Mouse (Mus musculus): ENCODE results near the gene Grm5. TPM values are rescaled to one million over a fixed set of nuclear protein-coding genes. Genes with fewer than 3 reads are reported as not detected.

Grm5 gene
- total RNA-seq, 2 experiments from 2014 or later, result not detected

GRCm38 (mm10) chr7:87973216-87973615 lies 389.2 kb downstream of the Grm5 start:
- Histone ChIP-seq H3K27ac (no peak overlapping the region), H3K4me3 (no peak overlapping the region)
- no peak for TF ChIP-seq CTCF (IDR thresholded peaks at IDR 0.05)
- DNase-seq, result no peak
- intact Hi-C loops (cut with DNase I), result no loop called here

- TF ChIP-seq CTCF (IDR thresholded peaks at IDR 0.05), result no peak
- DNase-seq, result no peak
- no peak overlapping the region for H3K27ac ChIP-seq
- intact Hi-C loops (cut with DNase I), result no loop called here
- H3K4me3 ChIP-seq, result no peak overlapping the region
Observed at GRCm38 (mm10) chr7:87975041-87975440, 391.1 kb downstream of the Grm5 start.

GRCm38 (mm10) chr7:87983494-87983893 lies 399.5 kb downstream of the Grm5 start:
- Histone ChIP-seq H3K27ac (no peak overlapping the region), H3K4me3 (no peak overlapping the region)
- no peak for DNase-seq
- intact Hi-C loops (cut with DNase I), result no loop called here
- no peak for TF ChIP-seq CTCF (IDR thresholded peaks at IDR 0.05)

GRCm38 (mm10) chr7:88014451-88014850 lies 430.5 kb downstream of the Grm5 start:
- Histone ChIP-seq H3K4me3 (no peak overlapping the region), H3K27ac (no peak overlapping the region)
- intact Hi-C loops (cut with DNase I), result no loop called here
- TF ChIP-seq CTCF (IDR thresholded peaks at IDR 0.05), result no peak
- no peak for DNase-seq

- H3K27ac ChIP-seq, result no peak overlapping the region
- no peak for TF ChIP-seq CTCF (IDR thresholded peaks at IDR 0.05)
Observed at GRCm38 (mm10) chr7:88027411-88028132, 443.6 kb downstream of the Grm5 start.

GRCm38 (mm10) chr7:88047366-88047765 lies 463.4 kb downstream of the Grm5 start:
- no peak for DNase-seq
- intact Hi-C loops (cut with DNase I), result no loop called here
- no peak overlapping the region for H3K27ac ChIP-seq
- H3K4me3 ChIP-seq, result no peak overlapping the region
- no peak for TF ChIP-seq CTCF (IDR thresholded peaks at IDR 0.05)

More at GRCm38 (mm10) chr7:88027411-88028132, 443.6 kb downstream of the Grm5 start:
- DNase-seq, result peak; percentile 31
- no peak overlapping the region for H3K4me3 ChIP-seq
- intact Hi-C loops (cut with DNase I), result no loop called here

GRCm38 (mm10) chr7:88054224-88054938 lies 470.4 kb downstream of the Grm5 start:
- no peak for TF ChIP-seq CTCF (IDR thresholded peaks at IDR 0.05)

GRCm38 (mm10) chr7:88056438-88056837 lies 472.5 kb downstream of the Grm5 start:
- DNase-seq, result no peak
- Histone ChIP-seq H3K4me3 (no peak overlapping the region), H3K27ac (no peak overlapping the region)
- intact Hi-C loops (cut with DNase I), result no loop called here
- TF ChIP-seq CTCF (IDR thresholded peaks at IDR 0.05), result no peak

More at GRCm38 (mm10) chr7:88054224-88054938, 470.4 kb downstream of the Grm5 start:
- no peak for DNase-seq
- H3K27ac ChIP-seq, result no peak overlapping the region
- no peak overlapping the region for H3K4me3 ChIP-seq
- intact Hi-C loops (cut with DNase I), result no loop called here

- TF ChIP-seq CTCF (IDR thresholded peaks at IDR 0.05), result no peak
- no peak overlapping the region for H3K4me3 ChIP-seq
- no peak for DNase-seq
- intact Hi-C loops (cut with DNase I), result no loop called here
- H3K27ac ChIP-seq, result no peak overlapping the region
Observed at GRCm38 (mm10) chr7:88091115-88091514, 507.1 kb downstream of the Grm5 start.

GRCm38 (mm10) chr7:88096536-88097107 lies 512.7 kb downstream of the Grm5 start:
- intact Hi-C loops (cut with DNase I), result loop anchor here (2.0 to 5.0 kb wide), 2 partner anchors 261 to 448 kb away; no protein-coding TSS in a partner anchor
- no peak for TF ChIP-seq CTCF (IDR thresholded peaks at IDR 0.05)
- H3K27ac ChIP-seq, result no peak overlapping the region
- no peak overlapping the region for H3K4me3 ChIP-seq
- no peak for DNase-seq

GRCm38 (mm10) chr7:88097715-88098114 lies 513.7 kb downstream of the Grm5 start:
- Histone ChIP-seq H3K27ac (no peak overlapping the region), H3K4me3 (no peak overlapping the region)
- DNase-seq, result peak; percentile 58
- TF ChIP-seq CTCF (IDR thresholded peaks at IDR 0.05), result peak; percentile 74
- intact Hi-C loops (cut with DNase I), result loop anchor here (2.0 to 5.0 kb wide), 2 partner anchors 260 to 447 kb away; no protein-coding TSS in a partner anchor

GRCm38 (mm10) chr7:88116724-88117409 lies 532.9 kb downstream of the Grm5 start:
- Histone ChIP-seq H3K27ac (no peak overlapping the region), H3K4me3 (no peak overlapping the region)
- no peak for TF ChIP-seq CTCF (IDR thresholded peaks at IDR 0.05)
- intact Hi-C loops (cut with DNase I), result no loop called here
- no peak for DNase-seq

All from gastrocnemius, adult 2 months (tissue).